Mouse (Mus musculus) R1 (cell line): ENCODE results near the gene Gm9821.

Experiments used
- DNase-seq: peaks from one replicate; pipeline ENCODE4 v3.0.0-alpha.2; 2018; ENCODE audit warnings: low read depth, low spot score

Gene Gm9821

DNA sequence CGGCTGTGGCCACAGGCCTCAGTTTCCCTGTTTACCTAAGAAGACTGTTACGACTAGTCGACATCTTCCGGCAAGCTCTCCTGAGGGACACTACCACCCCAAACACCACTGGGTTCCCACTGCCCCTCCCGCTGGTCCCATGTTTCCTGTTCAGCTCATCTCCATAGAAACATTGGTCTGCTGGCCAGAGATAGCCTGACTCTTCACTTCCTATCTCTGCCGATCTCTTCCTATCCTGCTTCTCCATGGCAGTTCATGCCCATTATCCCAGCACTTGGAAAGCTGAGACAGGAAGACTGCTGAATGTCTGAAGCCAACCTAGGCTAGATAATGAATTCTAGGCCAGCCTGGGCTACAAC lies 2.6 kb downstream of the Gm9821 start:
- DNase-seq = no peak

DNA sequence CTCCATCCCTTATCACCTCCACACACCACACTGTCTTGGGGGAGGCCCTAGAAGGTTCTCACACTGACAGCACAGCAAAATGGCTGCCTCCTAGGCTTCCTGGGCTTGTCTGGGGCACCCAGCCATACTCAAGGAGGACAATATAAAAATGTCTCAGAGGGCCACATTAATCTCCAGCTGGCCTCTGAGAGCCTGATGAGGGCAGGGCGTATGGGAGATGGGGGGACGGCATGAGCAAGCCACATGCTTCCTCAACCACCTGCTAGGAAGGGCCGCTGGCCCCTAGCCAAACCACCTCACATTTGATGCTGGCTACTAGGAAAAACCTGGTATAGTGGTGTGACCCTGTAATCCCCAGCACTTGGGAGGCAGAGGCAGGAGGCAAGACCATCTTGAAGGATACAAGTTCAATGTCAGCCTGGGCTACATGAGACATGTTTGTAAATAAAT lies 3.3 kb downstream of the Gm9821 start:
- DNase-seq = no peak

DNA sequence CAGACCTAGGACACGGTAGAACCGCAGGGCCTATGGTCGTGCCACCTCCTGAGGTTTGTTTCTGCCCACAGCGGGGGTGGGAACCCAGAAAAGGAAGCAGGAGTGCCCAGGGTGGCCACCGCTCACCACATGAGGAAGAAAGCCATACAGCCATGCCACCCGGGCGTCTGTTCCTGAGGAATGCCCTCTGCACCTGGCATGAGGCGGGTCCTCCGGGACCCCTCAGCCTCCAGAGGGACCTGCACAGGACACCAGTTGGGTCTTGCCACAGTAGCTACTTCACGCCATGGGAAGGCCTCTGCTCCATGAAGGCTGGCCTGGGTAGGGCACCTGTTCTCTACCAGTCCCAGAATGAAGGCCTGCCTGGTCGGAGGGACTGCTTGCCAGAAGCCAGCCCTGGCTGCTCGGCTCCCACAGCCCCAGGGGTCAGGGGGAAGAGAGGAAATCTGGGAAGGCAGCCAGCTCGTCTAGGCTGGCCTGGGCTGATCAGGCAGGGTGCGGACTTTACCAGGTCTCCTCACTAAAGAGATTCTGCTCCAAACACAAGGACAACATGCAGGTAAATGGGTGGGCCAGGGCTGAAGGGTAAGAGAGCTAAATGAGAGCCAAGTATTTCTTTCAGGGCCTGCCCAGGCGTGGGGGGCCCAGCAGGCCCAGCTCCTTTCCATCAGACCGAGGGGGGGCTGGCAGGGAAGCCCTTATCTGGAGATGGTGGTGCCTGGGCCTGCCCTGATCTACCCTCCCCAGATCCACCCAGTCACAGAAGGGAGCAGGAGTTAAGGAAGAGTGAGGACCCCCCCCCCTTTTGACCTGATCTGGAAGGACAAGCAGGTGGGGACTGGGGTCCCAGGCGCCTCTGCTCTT lies 4.1 kb downstream of the Gm9821 start:
- DNase-seq = no peak

DNA sequence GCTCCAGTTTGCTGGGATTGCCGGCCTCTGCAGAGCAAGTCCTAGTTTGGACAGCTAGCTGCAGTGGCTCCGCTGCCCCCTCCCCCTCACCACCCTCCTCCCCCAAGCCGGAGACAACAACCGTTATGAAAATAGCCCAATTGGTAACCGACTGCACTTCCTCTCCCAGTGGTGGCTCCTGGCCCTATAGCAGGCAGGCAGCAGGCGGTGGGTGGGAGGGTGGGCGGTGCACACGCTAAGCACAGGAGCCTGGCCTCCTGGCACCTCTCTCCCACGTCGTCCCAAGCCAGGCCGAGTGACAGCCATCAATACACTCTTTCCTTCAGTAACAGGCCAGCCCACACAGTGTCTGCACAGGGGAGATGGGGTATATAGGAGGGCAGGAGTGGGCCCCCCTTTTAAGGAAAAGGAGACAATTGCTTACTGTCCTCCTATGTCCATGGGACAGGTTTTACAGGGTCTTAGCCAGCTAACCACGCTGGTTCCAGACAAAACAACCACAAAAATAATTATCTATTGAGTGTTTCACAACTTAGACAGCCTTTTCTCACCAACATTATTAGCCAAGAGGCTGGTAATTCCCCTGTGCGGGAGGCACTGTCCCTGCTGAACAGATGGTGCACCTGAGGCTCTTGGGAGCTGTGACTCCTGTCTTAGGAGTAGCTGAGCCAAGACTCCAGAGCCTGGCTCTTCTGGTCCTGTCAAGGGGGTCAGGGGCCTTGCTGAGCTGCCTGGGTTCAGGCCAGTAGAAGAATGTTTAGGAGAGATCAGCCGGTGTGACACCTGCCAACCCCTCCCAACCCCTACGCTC lies 5.0 kb downstream of the Gm9821 start:
- peak; percentile 63 for DNase-seq

DNA sequence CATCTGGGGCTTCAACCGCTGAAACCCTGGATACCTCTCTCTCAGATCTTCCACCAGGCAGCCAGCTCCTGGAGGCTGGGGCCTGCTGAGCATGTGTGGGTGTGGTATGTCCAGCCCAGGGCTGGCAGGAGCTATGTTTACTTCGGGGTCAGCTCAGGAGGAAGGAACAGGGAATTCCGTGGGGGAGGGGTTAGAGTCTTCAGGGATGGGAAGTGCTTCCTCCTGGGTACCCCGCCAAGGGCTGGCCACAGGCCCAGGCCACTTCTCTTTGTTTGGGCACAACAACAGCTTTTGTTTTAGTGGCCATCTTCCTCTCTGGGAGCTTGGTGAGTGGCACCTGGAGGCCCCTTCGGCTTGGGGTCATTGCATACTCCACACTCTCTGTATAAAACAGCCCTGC lies 8.3 kb downstream of the Gm9821 start:
- DNase-seq = no peak

DNA sequence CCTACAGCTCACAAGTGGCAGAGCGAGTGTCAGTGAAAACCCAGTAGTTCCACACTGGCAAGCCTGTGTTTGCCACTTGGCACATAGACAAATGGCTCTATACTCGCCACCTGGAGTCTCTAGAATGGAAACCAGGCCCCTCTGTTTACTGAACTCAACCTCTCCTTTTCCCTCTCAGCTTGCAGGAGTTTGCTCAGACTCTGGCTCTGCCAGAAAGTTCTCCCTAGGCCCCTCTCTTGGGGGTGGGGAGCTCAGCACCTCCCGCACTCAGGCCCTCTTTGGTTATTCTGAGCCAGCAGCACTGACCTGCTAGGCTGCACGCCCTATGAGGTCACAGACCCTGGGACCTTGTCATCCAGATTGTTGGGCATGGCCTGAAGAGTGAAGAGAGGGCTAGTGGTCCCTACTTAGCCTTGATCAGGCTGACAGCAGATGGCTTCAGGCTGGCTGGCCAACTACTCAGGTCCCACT lies 9.7 kb downstream of the Gm9821 start:
- DNase-seq = no peak

DNA sequence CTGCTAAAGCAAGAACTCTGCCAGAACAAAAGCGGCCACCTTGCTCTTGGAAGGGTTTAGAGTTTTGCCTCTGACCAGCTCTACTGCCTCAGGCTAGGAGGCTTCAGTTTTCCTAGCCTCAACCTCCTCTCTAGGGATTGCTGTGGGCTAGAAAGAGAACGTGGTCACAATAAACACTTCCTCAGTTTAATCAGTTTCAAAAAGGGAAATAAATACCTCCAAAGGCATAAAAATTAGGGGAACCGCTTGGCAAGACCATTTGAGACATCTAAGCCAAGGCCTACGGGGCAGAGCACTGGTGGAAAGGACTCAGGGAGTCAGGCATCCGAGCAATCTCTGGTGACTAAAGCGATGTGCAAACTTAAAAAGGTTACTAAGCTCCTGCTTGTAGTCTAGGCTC lies 10.4 kb downstream of the Gm9821 start:
- DNase-seq = no peak

DNA sequence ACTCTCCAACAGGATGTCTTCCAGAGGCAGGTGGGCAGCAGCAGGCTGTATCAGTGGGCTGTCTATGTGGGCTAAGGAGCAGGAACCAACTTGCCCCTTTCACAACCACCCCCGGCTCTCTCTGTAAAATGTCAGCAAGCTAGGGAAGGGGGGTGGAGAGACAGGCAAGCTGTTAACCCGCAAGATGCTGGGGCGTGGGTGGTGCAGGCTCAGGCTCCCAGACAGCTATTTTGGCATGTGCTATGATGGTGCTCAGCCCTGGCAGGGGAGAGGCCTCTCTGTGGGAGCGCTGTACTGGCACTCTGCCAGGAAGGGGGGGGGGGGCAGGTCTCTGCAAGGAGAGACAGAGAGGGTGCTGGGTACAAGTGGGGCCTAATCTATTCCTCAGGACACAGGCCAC lies 11.6 kb downstream of the Gm9821 start:
- DNase-seq = no peak

DNA sequence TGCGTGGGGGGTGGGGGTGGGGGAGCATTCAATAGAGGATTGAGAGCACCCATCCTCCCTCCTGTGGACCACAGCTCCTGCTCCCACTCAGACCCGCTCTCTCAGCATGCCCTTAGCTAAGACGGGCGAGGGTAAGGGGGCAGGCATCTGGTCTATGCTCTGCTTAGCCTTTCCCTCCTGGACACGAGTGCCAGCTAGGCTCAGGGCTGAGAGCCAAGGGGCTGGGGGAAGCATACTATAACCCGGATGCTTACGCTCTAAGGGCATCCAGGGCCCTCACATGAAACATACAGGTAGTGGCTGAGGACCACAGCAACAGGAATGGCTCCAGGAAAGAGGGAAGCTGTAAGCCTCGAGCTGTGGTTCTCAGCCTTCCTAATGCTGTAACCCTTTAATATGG lies 12.5 kb downstream of the Gm9821 start:
- no peak for DNase-seq

DNA sequence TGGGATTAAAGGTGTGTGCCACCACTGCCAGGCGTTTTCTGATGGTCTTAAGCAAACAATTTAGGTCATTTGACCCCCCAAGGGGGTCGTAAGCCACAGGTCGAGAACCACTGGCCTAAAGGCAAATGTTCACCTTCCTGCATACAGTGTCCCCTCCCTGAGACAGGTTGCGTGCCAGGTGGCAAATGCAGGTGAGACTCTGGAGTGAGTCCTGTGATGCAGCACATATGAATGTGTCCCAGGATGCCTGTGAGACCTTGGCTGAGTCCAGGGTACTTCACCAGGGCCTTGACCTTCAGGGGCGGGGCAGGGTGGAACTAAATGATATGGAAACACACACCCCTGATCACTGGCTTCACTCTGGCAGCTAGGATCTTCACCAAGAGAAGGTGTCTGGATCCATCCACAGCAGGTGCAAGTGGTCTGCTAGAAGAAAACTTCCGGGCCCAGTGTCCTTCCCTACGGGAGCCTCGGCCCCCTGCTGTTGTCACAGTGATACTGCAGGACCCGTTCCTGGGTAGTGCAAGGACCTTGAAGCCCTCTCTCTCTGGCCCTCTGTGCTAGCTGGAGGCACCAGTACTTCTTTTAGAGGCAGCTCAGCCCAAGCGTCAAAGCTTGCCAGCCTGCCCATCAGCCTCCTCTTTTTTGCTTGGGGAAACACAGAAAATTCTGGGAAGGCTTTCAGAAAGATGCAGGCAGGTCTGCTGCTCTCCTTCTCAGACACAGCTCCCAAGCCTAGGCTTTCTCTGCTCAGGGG lies 13.4 kb downstream of the Gm9821 start:
- peak; percentile 67 for DNase-seq

DNA sequence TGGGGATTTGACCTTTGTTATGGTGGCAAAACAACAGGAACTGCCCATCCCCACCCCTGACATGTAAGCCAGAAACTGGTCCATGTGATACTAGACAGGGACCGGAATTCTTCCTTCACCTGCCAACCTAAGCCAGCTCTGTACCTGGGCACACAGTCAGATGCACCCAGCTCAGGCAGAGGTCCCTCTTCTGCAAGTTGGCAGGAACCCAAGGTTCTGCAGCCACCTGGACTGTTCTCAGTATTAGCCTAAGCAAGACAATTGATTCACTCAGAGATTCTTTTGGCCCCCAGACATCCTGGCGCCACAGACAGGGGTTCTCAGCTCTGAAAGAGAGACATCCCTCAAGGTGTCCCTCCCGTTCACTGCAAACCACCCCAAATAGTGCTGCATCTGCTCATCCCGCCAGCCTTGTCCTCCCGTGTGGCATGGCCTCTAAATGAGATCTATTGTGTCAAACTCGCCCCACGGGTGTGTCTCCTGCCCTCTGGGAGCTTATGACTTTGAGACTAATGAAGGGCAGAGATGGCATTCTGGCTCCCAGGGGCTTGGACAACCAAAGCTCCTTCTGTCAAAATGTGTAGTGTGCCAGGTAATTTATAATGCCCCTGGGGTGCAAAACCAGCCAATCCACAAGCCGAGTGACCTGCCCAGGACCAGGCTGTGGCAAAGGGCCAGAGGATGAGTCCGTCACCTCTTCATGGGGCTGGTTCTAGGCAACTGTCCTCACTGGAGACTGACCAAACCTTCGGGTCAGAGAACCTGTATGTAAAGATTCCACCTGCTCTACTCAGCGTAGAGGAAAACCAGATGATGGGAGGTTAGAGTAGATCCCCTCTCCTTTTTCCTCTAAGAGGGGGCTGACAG lies 14.3 kb downstream of the Gm9821 start:
- no peak for DNase-seq

DNA sequence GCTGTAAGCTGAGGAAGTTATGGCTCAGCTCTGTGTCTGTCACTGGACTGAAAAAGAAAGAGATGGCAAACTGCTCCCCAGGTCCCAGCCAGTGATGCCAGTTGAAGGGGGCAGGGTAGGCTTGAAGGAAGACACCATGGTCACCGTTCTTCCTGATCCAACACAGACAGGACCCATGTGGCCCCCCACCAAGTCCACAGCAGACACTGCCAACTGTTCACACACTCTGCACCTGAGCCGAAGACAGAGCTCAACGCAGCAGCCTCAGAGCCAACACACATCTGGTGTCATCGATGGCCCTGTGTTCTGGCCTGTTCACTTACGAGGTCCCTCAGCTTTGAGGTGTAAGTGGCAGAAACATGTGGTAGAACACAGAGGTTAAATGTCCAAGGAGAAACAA lies 15.0 kb downstream of the Gm9821 start:
- DNase-seq = no peak

DNA sequence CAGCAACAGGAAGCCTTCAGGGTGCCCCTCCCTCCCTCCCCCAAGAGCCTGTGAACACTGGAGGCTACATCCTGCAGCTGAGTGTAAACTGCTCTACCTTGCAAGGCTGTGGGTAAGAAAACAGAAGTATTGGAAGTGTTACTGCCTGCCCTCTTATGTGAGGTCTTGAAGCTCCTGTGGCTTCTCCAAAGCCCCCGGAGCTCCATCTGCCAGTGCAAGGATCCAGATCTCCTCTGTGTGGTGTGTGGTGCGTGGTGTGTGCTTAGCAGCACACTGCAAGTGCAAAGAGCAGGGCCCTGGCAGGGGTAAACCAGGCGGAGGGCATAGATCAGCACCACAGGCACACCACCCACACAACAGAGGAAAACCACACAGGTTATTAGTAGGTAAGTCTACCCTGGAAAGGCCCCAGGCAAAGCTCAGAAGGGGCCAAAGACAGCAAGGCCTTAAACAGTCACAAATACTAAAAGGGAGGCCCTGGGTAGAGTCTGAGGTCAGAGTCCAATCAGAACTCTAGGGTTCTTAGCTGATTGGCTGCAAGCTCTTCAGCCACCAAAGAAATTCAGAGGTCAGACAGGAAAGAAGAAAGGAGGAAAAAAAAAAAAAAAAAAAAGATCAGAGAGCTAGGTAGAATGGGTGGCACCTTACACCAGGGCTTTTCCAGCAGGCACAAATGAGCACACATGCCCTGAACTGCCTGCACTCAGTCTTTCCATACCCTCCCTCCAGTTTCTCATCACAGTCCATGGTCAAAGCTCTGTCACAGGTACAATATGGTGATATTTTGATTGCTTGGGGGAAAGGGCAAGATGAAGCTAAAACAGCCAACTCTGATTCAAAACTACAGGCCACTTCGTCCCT lies 16.6 kb downstream of the Gm9821 start:
- DNase-seq = no peak

DNA sequence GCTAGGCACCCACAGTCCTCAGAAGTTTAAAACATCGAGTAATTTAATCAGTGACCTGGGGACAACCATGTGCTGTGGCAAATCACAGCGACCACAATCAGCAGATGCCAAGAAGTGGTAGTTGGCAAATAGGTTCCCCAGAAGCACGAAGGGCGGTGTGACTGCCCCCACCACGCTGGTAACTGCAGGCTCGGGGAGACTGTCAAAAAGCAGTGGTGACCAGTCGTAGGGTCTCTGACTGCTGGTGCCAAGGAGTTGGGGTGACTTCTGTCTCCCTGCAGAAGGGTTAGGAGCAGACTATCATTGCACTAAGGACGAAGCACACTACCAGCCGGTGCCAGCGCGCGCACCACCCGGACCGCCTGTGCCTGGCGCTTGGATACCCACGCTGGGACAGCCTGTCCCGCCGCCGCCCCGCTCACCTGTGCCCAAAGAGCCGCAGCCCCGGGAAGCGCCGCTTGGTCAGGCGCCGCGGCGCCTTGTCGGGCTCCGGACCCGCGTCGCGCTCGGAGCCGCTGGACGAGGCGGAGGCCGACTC lies 17.4 kb downstream of the Gm9821 start:
- DNase-seq = peak; percentile 41

DNA sequence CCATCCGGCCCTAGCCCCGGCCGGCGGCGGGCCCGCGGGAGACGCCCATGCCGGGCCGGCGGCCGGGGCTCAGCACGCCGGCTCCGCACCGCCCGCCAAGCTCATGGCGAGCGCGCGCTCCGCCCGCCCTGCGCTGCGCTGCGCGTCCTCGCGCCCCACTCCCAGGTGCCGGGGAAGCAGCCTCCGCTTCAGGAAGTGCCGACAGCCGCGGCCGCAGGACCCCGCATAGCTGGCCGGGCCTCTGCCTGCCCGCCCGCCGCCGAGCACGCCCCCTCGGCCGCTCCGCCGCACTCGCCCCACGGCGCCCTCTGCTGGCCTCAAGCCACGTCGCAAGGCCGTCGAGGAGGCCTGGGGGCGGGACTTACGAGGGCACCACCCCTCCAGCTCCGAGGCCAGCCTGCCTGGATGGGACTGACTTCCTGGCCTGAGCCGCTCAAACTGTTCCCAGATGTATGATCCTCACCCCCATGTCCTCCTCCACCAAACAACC lies 18.0 kb downstream of the Gm9821 start:
- DNase-seq = peak; percentile 92

DNA sequence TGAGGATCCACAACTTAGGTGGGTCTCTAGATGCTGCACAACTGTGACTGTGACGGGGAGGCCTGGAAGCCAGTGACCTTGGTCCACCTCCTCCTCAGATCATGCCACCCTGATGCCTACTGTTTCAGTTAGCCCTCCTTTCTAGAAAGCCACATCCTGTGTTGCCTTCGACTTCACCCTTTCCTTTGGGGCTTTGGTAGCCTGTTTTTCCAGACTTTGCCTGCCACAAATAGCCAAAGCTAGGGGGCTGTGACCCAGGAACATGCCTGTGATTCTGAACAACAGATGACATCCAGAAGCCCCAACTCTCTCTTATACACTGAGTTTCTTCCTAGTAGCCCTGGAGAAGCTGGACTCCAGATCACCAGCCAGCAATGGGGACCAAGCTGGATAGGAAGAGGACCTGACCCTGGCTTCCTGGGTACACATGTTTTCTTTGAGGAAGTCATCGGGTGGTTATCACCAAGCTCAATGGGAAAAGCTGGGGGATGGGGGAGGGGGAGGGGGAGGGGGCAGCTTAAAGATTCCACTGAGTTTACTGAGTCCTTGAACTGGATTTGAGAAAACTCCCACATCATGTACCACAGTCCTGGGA lies 19.2 kb downstream of the Gm9821 start:
- no peak for DNase-seq

DNA sequence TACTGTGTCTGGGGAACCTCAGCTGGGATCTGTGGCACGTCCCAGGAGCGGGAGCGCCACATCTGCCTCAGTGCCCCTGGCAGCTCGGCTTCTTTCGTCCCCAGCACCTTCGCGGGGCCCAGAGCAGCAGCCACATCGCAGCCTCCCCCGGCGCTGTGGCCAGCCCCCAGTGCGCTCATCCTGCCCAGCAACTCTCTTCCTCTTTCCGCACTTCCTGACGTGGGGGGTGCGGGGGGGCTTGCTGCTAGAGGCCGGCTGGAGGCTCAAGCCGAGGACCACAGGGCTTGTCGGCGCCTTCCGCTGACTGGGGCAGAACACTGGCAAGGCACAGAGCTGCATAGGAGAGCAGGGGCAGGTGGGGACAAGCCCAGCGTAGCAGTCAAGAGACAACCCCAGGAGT lies 19.9 kb downstream of the Gm9821 start:
- DNase-seq = peak; percentile 43

DNA sequence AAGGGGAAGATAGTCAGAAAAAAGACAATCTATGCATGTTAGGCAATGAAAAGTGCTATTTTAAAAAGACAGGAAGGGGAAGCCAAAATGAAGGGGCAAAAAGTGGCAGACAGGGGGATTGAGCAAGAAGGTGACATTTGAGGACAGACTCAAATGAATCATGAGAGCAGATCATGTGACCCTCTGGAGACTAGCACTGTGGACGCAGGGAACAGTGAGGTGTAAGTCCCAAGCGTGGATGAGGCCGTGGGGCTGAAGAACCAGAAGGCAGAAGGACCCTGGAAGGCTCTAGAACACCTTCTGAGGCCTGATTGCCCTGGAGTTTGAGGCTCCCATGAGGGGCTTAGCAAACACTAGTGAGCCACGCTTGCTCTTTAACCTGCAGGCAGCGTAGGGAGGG lies 20.9 kb downstream of the Gm9821 start:
- no peak for DNase-seq

DNA sequence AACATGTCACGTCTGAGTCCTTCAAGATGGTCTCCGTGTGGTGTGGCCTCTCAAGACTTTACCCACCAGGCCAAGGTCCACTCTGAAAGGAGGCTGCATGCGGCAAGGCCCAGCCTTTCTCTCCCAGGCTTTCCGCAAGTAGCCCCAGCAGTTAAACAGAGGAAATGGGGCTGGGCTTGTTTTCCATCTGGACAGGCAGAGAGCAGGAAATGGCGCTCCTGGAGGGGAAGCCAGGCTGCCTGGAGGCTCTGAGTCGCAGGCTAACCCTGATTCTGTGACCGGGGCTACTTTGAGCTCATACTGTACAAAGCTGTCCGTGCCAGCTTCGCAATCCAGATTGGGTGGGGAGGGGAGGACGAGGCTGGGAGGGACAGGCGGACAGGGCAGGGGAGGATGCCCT lies 22.5 kb downstream of the Gm9821 start:
- DNase-seq = no peak
